Mouse (Mus musculus): ENCODE results near the gene 2210016L21Rik. TPM values are rescaled to one million over a fixed set of nuclear protein-coding genes. Genes with fewer than 3 reads are reported as not detected.

The 2210016L21Rik gene
- total RNA-seq, 2 experiments from 2014 or later: 24.7 to 26.6 TPM

- intact Hi-C loops (cut with DNase I): no loop called here
- Histone ChIP-seq H3K4me3 (no peak overlapping the region), H3K27ac (no peak overlapping the region)
- TF ChIP-seq CTCF (IDR thresholded peaks at IDR 0.05): no peak
- DNase-seq: no peak
These were observed 55.4 kb downstream of the 2210016L21Rik start for GRCm38 (mm10) chr5:114997327-114997726.

Other genes with a start within 250 kb of the 2210016L21Rik start
- 1 to 10 TPM; 3.6 to 3.8 TPM for gene Tchp, start 234.4 kb upstream of the 2210016L21Rik start, total RNA-seq (2021)
- gene Ankrd13a, start 167.5 kb upstream of the 2210016L21Rik start, total RNA-seq (2021): 10 to 100 TPM; 15.4 to 19.6 TPM
- gene Git2, start 166.6 kb upstream of the 2210016L21Rik start, total RNA-seq (2021): 10 to 100 TPM; 17.3 to 20.1 TPM
- gene 1500011B03Rik, start 118.7 kb upstream of the 2210016L21Rik start, total RNA-seq (2021): 1 to 10 TPM; 3.9 to 4.6 TPM
- gene 4930519G04Rik, start 88.5 kb upstream of the 2210016L21Rik start, total RNA-seq (2021): not detected
- not detected for gene Gm9936, start 83.5 kb upstream of the 2210016L21Rik start, total RNA-seq (2021)
- gene Oasl2, start 45.2 kb upstream of the 2210016L21Rik start, total RNA-seq (2021): 1 to 10 TPM; 1.1 to 2.0 TPM
- under 1 TPM in 1 of 2 experiments, not detected in 1; 0.64 TPM for gene Oasl1, start 18.9 kb upstream of the 2210016L21Rik start, total RNA-seq (2021)
- not detected for gene Hnf1a, start 28.9 kb downstream of the 2210016L21Rik start, total RNA-seq (2021)
- gene Sppl3, start 69.0 kb downstream of the 2210016L21Rik start, total RNA-seq (2021): 10 to 100 TPM; 20.1 to 20.8 TPM
- not detected for gene Gm10401, start 156.1 kb downstream of the 2210016L21Rik start, total RNA-seq (2021)
- 10 to 100 TPM; 49.9 to 81.7 TPM for gene Acads, start 177.2 kb downstream of the 2210016L21Rik start, total RNA-seq (2021)
- 10 to 100 TPM; 11.8 to 15.7 TPM for gene Unc119b, start 192.8 kb downstream of the 2210016L21Rik start, total RNA-seq (2021)
- 100 to 1,000 TPM; 138 to 200 TPM for gene Mlec, start 216.0 kb downstream of the 2210016L21Rik start, total RNA-seq (2021)